Mouse (Mus musculus) midbrain, embryonic 13.5 days (tissue): ENCODE data around the gene Nrn1. TPM values are rescaled to one million over a fixed set of nuclear protein-coding genes. Genes with fewer than 3 reads are reported as not detected.

Experiments used
- ATAC-seq: fragments of 200-750 bp; cut with Nextera tagmentation; 2 replicates; pipeline ENCODE4 v1.8.0; 2017; ENCODE audit warnings: mild to moderate bottlenecking, moderate TSS enrichment, moderate library complexity
- H3K27ac ChIP-seq: fragments of 300-500 bp; sonication (generic); 2 replicates; pipeline ENCODE4 v1.5.1; 2015; ENCODE audit warnings: inconsistent platforms, mild to moderate bottlenecking, moderate library complexity
- H3K27me3 ChIP-seq: fragments of 300-500 bp; sonication (generic); 2 replicates; pipeline ENCODE4 v1.6.1; 2015; ENCODE audit warnings: mild to moderate bottlenecking, inconsistent platforms
- H3K36me3 ChIP-seq: fragments of 300-500 bp; sonication (generic); 2 replicates; pipeline ENCODE4 v1.6.1; 2015; ENCODE audit warnings: mild to moderate bottlenecking, inconsistent platforms
- H3K4me1 ChIP-seq: fragments of 300-500 bp; sonication (generic); replicated peaks from 2 replicates; pipeline ENCODE4 v1.6.1; 2015; ENCODE audit warnings: inconsistent platforms
- H3K4me2 ChIP-seq: fragments of 300-500 bp; sonication (generic); replicated peaks from 2 replicates; pipeline ENCODE4 v1.6.1; 2015; ENCODE audit warnings: moderate library complexity, mild to moderate bottlenecking, inconsistent platforms
- H3K4me3 ChIP-seq: fragments of 300-500 bp; sonication (generic); replicated peaks from 2 replicates; pipeline ENCODE4 v1.5.1; 2015; ENCODE audit warnings: mild to moderate bottlenecking, inconsistent platforms
- H3K9ac ChIP-seq: fragments of 300-500 bp; sonication (generic); replicated peaks from 2 replicates; pipeline ENCODE4 v1.6.1; 2015; ENCODE audit warnings: mild to moderate bottlenecking, inconsistent platforms
- H3K9me3 ChIP-seq: fragments of 300-500 bp; sonication (generic); 2 replicates; pipeline ENCODE4 v1.6.1; 2016; ENCODE audit warnings: mild to moderate bottlenecking, inconsistent platforms
- WGBS: fragments of 180-500 bp; shearing (Covaris S2); methylation state at CpG from one replicate; pipeline ENCODE4 v1.1.7; 2015; 5-methylcytosine and 5-hydroxymethylcytosine counted together
- polyA plus RNA-seq: library from polyadenylated mRNA; unstranded; fragments of >200 nt; fragmentation: Nextera tagmentation; extraction: Ambion mirVana; gene quantifications from 2 replicates; pipeline ENCODE4 v1.2.1, GENCODE M21; 2015

Gene Nrn1
- polyA plus RNA-seq, 1 experiment from 2014 or later = 79.8 TPM

GRCm38 (mm10) chr13:36731016-36731930, 3.7 kb downstream of the Nrn1 start:
- peak overlapping the region; percentile 73 for H3K4me2 ChIP-seq
- H3K4me3 ChIP-seq = peak overlapping the region; percentile 60
- WGBS = under 1% methylated on average over 27 of the region's 34 CpGs
- H3K9ac ChIP-seq = peak overlapping the region; percentile 87
- peaks cover 70% of the 10 kb centered on the region for H3K27me3 ChIP-seq
- H3K36me3 ChIP-seq = no peaks in the 10 kb centered on the region
- peaks cover 34% of the 10 kb centered on the region for H3K4me1 ChIP-seq
- ATAC-seq = no peak
- peak overlapping the region; percentile 98 for H3K27ac ChIP-seq
- H3K9me3 ChIP-seq = no peaks in the 10 kb centered on the region

- H3K4me2 ChIP-seq = peak overlapping the region; percentile 73
- H3K9ac ChIP-seq = peak overlapping the region; percentile 87
- ATAC-seq = no peak
- 3% methylated on average over 14 of the region's 14 CpGs for WGBS
- H3K4me1 ChIP-seq = peaks cover 29% of the 10 kb centered on the region
- no peaks in the 10 kb centered on the region for H3K9me3 ChIP-seq
- H3K27me3 ChIP-seq = peaks cover 66% of the 10 kb centered on the region
- H3K4me3 ChIP-seq = peak overlapping the region; percentile 60
- H3K27ac ChIP-seq = peak overlapping the region; percentile 98
- no peaks in the 10 kb centered on the region for H3K36me3 ChIP-seq
Measured at GRCm38 (mm10) chr13:36730341-36730761, 4.6 kb downstream of the Nrn1 start.

GRCm38 (mm10) chr13:36729731-36730340, 5.1 kb downstream of the Nrn1 start:
- ATAC-seq = no peak
- Histone ChIP-seq H3K4me3 (peak overlapping the region; percentile 60), H3K9me3 (no peaks in the 10 kb centered on the region), H3K4me1 (peaks cover 34% of the 10 kb centered on the region), H3K9ac (peak overlapping the region; percentile 87), H3K4me2 (peak overlapping the region; percentile 73), H3K36me3 (no peaks in the 10 kb centered on the region), H3K27ac (peak overlapping the region; percentile 98), H3K27me3 (peaks cover 66% of the 10 kb centered on the region)
- WGBS = under 1% methylated on average over 13 of the region's 13 CpGs

GRCm38 (mm10) chr13:36728509-36728908, 6.4 kb downstream of the Nrn1 start:
- Histone ChIP-seq H3K9me3 (no peaks in the 10 kb centered on the region), H3K9ac (peak overlapping the region; percentile 87), H3K27ac (peak overlapping the region; percentile 98), H3K4me1 (peaks cover 47% of the 10 kb centered on the region), H3K4me2 (peak overlapping the region; percentile 73), H3K4me3 (peak overlapping the region; percentile 60), H3K27me3 (peaks cover 67% of the 10 kb centered on the region), H3K36me3 (no peaks in the 10 kb centered on the region)
- ATAC-seq = no peak
- WGBS = 5% methylated on average over 5 of the region's 5 CpGs

GRCm38 (mm10) chr13:36727779-36728470, 7.0 kb downstream of the Nrn1 start:
- H3K4me3 ChIP-seq = peak overlapping the region; percentile 60
- under 1% methylated on average over 22 of the region's 23 CpGs for WGBS
- peak overlapping the region; percentile 98 for H3K27ac ChIP-seq
- no peaks in the 10 kb centered on the region for H3K36me3 ChIP-seq
- ATAC-seq = no peak
- H3K27me3 ChIP-seq = peaks cover 72% of the 10 kb centered on the region
- H3K4me1 ChIP-seq = peaks cover 52% of the 10 kb centered on the region
- peak overlapping the region; percentile 73 for H3K4me2 ChIP-seq
- peak overlapping the region; percentile 87 for H3K9ac ChIP-seq
- H3K9me3 ChIP-seq = no peaks in the 10 kb centered on the region

GRCm38 (mm10) chr13:36726951-36727778, 7.8 kb downstream of the Nrn1 start:
- H3K9me3 ChIP-seq = no peaks in the 10 kb centered on the region
- H3K36me3 ChIP-seq = no peaks in the 10 kb centered on the region
- H3K27ac ChIP-seq = peak overlapping the region; percentile 98
- WGBS = under 1% methylated on average over 34 of the region's 34 CpGs
- H3K9ac ChIP-seq = peak overlapping the region; percentile 82
- peak overlapping the region; percentile 73 for H3K4me2 ChIP-seq
- H3K4me1 ChIP-seq = peaks cover 59% of the 10 kb centered on the region
- H3K4me3 ChIP-seq = peak overlapping the region; percentile 60
- peak; percentile 44 for ATAC-seq
- H3K27me3 ChIP-seq = peaks cover 76% of the 10 kb centered on the region

GRCm38 (mm10) chr13:36726551-36726950, 8.4 kb downstream of the Nrn1 start:
- peak overlapping the region; percentile 82 for H3K9ac ChIP-seq
- H3K4me3 ChIP-seq = peak overlapping the region; percentile 60
- peaks cover 81% of the 10 kb centered on the region for H3K27me3 ChIP-seq
- peaks cover 63% of the 10 kb centered on the region for H3K4me1 ChIP-seq
- under 1% methylated on average over 24 of the region's 24 CpGs for WGBS
- no peaks in the 10 kb centered on the region for H3K9me3 ChIP-seq
- H3K36me3 ChIP-seq = no peaks in the 10 kb centered on the region
- H3K27ac ChIP-seq = peak overlapping the region; percentile 98
- H3K4me2 ChIP-seq = peak overlapping the region; percentile 73
- no peak for ATAC-seq

- Histone ChIP-seq H3K4me1 (peaks cover 59% of the 10 kb centered on the region), H3K9me3 (no peaks in the 10 kb centered on the region), H3K9ac (peak overlapping the region; percentile 82), H3K27me3 (peaks cover 80% of the 10 kb centered on the region), H3K4me2 (peak overlapping the region; percentile 73), H3K27ac (peak overlapping the region; percentile 98), H3K36me3 (no peaks in the 10 kb centered on the region), H3K4me3 (peak overlapping the region; percentile 60; the same call in 1 of the 2 replicates)
- under 1% methylated on average over 8 of the region's 8 CpGs for WGBS
- ATAC-seq = no peak
Measured at GRCm38 (mm10) chr13:36725881-36726280, 9.1 kb downstream of the Nrn1 start.

GRCm38 (mm10) chr13:36724533-36725470, 10.1 kb downstream of the Nrn1 start:
- Histone ChIP-seq H3K9ac (peak overlapping the region; percentile 53), H3K27ac (peak overlapping the region; percentile 98), H3K36me3 (no peaks in the 10 kb centered on the region), H3K4me1 (peaks cover 59% of the 10 kb centered on the region), H3K4me2 (peak overlapping the region; percentile 73), H3K4me3 (peak overlapping the region; percentile 25), H3K9me3 (no peaks in the 10 kb centered on the region), H3K27me3 (peaks cover 81% of the 10 kb centered on the region)
- WGBS = under 1% methylated on average over 40 of the region's 40 CpGs
- ATAC-seq = peak; percentile 84

GRCm38 (mm10) chr13:36723726-36724300, 11.1 kb downstream of the Nrn1 start:
- no peak for ATAC-seq
- Histone ChIP-seq H3K27ac (peak overlapping the region; percentile 98), H3K4me2 (peak overlapping the region; percentile 73), H3K9me3 (no peaks in the 10 kb centered on the region), H3K36me3 (no peaks in the 10 kb centered on the region), H3K27me3 (peaks cover 77% of the 10 kb centered on the region), H3K9ac (no peak overlapping the region), H3K4me3 (peak overlapping the region; percentile 25; the same call in 1 of the 2 replicates), H3K4me1 (peaks cover 55% of the 10 kb centered on the region)
- WGBS = under 1% methylated on average over 15 of the region's 15 CpGs
